Mouse (Mus musculus): ENCODE measurements around the gene Mex3d. TPM values are rescaled to one million over a fixed set of nuclear protein-coding genes. Genes with fewer than 3 reads are reported as not detected.

Gene Mex3d
- total and polyA plus RNA-seq, 2 experiments from 2014 or later = 2.9 to 20.0 TPM

DNA sequence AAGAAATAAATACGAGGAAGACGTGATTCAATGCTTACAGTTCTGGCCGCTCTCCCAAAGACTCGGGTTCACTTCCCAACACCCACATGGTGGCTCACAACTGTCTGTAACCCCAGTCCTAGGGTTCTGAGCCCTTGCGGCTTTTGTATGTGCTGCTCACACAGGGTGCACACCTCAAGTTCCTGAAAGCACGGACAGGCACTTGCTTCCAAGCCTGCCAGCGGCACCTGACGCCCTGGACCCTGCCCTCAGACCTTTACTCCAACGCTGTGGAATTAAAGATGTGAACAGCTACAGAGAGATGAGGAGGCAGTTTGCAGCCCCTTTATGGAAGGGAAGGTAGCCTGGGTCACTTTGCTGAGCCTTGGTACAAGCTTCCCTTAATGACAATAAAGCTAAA is 3.2 kb upstream of the Mex3d start:
- Histone ChIP-seq H3K4me1 (ENCODE audit: control insufficient read depth, insufficient read depth) (peaks cover 8% of the 10 kb centered on the region), H3K9me3 (replicated peaks; ENCODE audit: control insufficient read depth, low read length) (no peaks in the 10 kb centered on the region), H3K4me3 (ENCODE audit: low read depth, low read length) (no peak overlapping the region), H3K36me3 (replicated peaks; ENCODE audit: control insufficient read depth, insufficient read depth, low read length) (peaks cover 48% of the 10 kb centered on the region), H3K27ac (ENCODE audit: low read depth) (no peak overlapping the region), H3K9ac (replicated peaks; ENCODE audit: low read depth, low read length) (no peak overlapping the region), H3K27me3 (ENCODE audit: control insufficient read depth, insufficient read depth, low read length) (no peaks in the 10 kb centered on the region), H3K4me2 (ENCODE audit: low read depth, low read length) (no peak overlapping the region)
- ATAC-seq (ENCODE audit: insufficient read depth, low read depth) = no peak
- TF ChIP-seq CTCF (IDR thresholded peaks at IDR 0.05; ENCODE audit: low read depth) (no peak), EP300 (IDR thresholded peaks at IDR 0.05; ENCODE audit: low read depth) (no peak)
- DNase-seq (ENCODE audit: low spot score) = no peak
- 72% methylated on average over 9 of the region's 9 CpGs for WGBS

DNA sequence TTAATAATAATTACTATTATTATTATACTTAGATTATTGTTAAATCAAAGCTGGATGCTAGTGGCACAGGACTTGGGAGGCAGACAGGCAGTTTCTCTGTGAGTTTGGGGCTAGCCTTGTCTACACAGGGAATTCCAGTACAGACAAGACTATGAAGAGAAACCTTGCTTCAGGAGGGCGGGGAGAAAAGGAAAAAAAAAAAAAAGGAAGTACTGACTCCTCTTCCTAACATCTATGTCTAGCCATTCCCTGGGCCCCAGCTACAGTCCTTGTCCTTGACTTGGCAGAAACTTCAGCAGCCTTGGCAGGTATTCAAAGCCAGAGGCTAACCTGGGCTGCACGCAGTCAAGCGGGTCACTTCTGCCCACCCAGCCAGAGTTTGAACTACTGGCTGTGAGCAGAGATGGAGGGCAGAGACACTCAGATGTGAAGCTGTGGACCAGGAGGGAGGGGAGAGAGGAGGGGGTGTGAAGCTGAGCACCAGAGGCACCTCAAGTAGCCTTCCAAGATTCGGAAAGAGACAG is 1.8 kb upstream of the Mex3d start:
- 61% methylated on average over 4 of the region's 4 CpGs for WGBS
- Histone ChIP-seq H3K4me3 (ENCODE audit: low read depth, low read length) (no peak overlapping the region), H3K9ac (replicated peaks; ENCODE audit: low read depth, low read length) (no peak overlapping the region), H3K4me1 (ENCODE audit: control insufficient read depth, insufficient read depth) (peaks cover 22% of the 10 kb centered on the region), H3K27me3 (ENCODE audit: control insufficient read depth, insufficient read depth, low read length) (no peaks in the 10 kb centered on the region), H3K9me3 (replicated peaks; ENCODE audit: control insufficient read depth, low read length) (no peaks in the 10 kb centered on the region), H3K4me2 (ENCODE audit: low read depth, low read length) (no peak overlapping the region), H3K27ac (ENCODE audit: low read depth) (no peak overlapping the region), H3K36me3 (replicated peaks; ENCODE audit: control insufficient read depth, insufficient read depth, low read length) (peaks cover 35% of the 10 kb centered on the region)
- TF ChIP-seq EP300 (IDR thresholded peaks at IDR 0.05; ENCODE audit: low read depth) = no peak
- no peak for TF ChIP-seq CTCF (IDR thresholded peaks at IDR 0.05; ENCODE audit: low read depth)
- DNase-seq (ENCODE audit: low spot score) (no peak), ATAC-seq (ENCODE audit: insufficient read depth, low read depth) (no peak)

DNA sequence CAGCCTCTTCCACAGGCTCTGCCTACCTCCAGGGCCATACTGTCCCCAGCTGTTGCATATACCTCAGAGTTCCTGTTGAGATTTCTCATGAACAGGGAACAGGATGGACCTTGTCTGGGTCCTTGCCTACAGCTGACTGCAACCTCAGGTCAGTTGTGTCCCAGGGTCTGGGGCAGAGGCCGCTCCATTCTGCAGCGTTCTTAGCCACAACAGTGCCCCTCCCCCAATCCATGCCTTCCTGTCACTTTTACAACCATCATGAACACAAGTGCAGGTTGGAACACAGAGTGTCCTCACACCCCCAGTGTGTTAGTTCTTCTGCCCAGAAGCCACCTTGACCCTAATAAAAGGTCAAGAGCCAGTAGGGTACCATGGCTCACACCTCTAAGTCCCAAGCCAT is 1.3 kb upstream of the Mex3d start:
- H3K27ac ChIP-seq (ENCODE audit: low read depth) = no peak overlapping the region
- no peak overlapping the region for H3K4me2 ChIP-seq (ENCODE audit: low read depth, low read length)
- H3K9ac ChIP-seq (replicated peaks; ENCODE audit: low read depth, low read length) = no peak overlapping the region
- H3K36me3 ChIP-seq (replicated peaks; ENCODE audit: control insufficient read depth, insufficient read depth, low read length) = peaks cover 30% of the 10 kb centered on the region
- ATAC-seq (ENCODE audit: insufficient read depth, low read depth) (no peak), DNase-seq (ENCODE audit: low spot score) (no peak)
- WGBS = 37% methylated on average over 2 of the region's 2 CpGs
- no peaks in the 10 kb centered on the region for H3K27me3 ChIP-seq (ENCODE audit: control insufficient read depth, insufficient read depth, low read length)
- no peak for TF ChIP-seq CTCF (IDR thresholded peaks at IDR 0.05; ENCODE audit: low read depth)
- no peak for TF ChIP-seq EP300 (IDR thresholded peaks at IDR 0.05; ENCODE audit: low read depth)
- peaks cover 22% of the 10 kb centered on the region for H3K4me1 ChIP-seq (ENCODE audit: control insufficient read depth, insufficient read depth)
- no peak overlapping the region for H3K4me3 ChIP-seq (ENCODE audit: low read depth, low read length)
- H3K9me3 ChIP-seq (replicated peaks; ENCODE audit: control insufficient read depth, low read length) = no peaks in the 10 kb centered on the region

DNA sequence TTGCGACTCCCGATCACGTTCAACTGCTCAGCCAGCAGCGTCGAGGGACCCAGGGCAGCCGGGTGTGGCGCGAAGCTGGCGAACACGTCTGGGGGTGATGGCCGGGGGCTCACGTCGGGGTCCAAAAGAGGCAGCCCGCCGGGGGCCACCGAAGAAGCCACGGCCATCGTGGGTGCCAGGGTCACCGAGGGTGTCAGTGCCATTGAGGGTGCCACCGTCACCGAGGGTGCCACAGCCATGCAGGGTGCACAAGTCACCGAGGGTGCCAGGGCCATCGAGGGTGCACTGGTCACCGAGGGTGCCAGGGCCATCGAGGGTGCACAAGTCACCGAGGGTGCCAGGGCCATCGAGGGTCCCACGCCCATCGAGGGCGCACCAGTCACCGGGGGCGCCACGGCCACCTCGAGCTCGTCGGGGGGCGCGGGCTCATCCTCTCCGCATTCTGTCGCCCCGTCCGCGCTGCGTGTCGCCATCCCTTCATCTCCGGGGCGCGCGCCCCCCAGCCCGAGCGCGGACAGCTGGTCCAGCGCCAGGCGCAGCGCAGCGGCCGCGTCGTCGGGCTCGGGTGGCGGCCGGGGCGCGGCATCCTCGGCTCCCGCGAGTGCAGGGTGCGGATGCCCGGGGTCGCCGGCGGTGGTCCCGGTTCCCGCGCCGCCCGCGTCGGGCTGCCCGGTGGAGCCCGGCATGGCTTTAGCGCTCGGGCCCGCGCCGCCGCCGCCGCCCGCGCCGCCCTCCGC is 556 bp downstream of the Mex3d start:
- ATAC-seq (ENCODE audit: insufficient read depth, low read depth) (peak; percentile 21), DNase-seq (ENCODE audit: low spot score) (no peak)
- Histone ChIP-seq H3K27me3 (ENCODE audit: control insufficient read depth, insufficient read depth, low read length) (no peaks in the 10 kb centered on the region), H3K4me2 (ENCODE audit: low read depth, low read length) (peak overlapping the region; percentile 94), H3K27ac (ENCODE audit: low read depth) (peak overlapping the region; percentile 79), H3K36me3 (replicated peaks; ENCODE audit: control insufficient read depth, insufficient read depth, low read length) (peaks cover 24% of the 10 kb centered on the region), H3K4me3 (ENCODE audit: low read depth, low read length) (peak overlapping the region; percentile 65), H3K4me1 (ENCODE audit: control insufficient read depth, insufficient read depth) (peaks cover 22% of the 10 kb centered on the region), H3K9me3 (replicated peaks; ENCODE audit: control insufficient read depth, low read length) (no peaks in the 10 kb centered on the region), H3K9ac (replicated peaks; ENCODE audit: low read depth, low read length) (peak overlapping the region; percentile 90)
- WGBS = under 1% methylated on average over 47 of the region's 94 CpGs
- TF ChIP-seq CTCF (IDR thresholded peaks at IDR 0.05; ENCODE audit: low read depth) = no peak
- TF ChIP-seq EP300 (IDR thresholded peaks at IDR 0.05; ENCODE audit: low read depth) = no peak

DNA sequence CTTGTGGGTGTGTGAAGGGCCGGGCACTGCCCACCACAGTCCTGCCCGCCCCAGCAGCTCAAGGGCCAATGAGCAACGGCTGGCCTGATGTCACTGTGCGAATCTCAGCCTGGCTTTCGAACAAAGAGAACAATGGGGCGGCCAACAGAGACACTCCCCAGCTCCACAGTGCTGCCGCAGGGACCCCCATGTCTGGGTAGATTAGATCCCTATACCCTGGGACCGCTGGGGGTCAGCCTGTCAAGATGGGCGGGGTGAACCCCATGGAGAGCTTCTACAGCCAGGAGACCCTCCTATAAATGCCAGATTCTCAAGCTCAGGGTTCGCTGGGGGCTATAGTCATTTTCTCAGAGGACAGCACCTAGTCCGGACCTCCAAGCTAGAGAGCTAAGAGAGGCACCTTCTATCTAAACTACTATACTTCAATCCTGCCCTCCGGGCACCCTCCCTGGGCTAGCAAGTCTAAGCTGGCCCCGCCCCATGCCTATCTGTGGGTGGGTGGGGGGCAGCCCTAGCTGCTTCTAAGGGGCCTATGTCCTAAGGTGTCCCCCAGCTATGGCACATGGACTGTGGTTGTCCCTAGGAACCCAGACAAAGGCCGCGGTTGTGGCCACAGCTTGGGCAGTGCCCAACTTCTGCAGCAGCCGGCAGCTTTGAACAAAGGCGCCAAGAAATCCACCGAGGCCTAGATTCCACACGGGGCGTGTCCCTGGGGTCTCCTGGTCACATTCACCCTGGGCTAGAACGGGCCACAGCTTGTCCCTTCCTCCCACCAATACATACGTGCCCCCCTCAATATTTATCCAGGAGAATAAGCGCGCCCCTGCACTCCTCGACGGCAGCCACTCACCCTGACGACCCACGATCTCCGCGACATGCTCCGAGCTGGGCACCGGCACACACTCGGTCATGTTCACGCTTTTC is 1.4 kb downstream of the Mex3d start:
- ATAC-seq (ENCODE audit: insufficient read depth, low read depth) (peak; percentile 44), DNase-seq (ENCODE audit: low spot score) (peak; percentile 73)
- WGBS = 2% methylated on average over 34 of the region's 34 CpGs
- peak overlapping the region; percentile 90 for H3K9ac ChIP-seq (replicated peaks; ENCODE audit: low read depth, low read length)
- peak overlapping the region; percentile 94 for H3K4me2 ChIP-seq (ENCODE audit: low read depth, low read length)
- H3K4me3 ChIP-seq (ENCODE audit: low read depth, low read length) = peak overlapping the region; percentile 65
- no peaks in the 10 kb centered on the region for H3K27me3 ChIP-seq (ENCODE audit: control insufficient read depth, insufficient read depth, low read length)
- H3K4me1 ChIP-seq (ENCODE audit: control insufficient read depth, insufficient read depth) = peaks cover 22% of the 10 kb centered on the region
- peak overlapping the region; percentile 79 for H3K27ac ChIP-seq (ENCODE audit: low read depth)
- H3K36me3 ChIP-seq (replicated peaks; ENCODE audit: control insufficient read depth, insufficient read depth, low read length) = peaks cover 24% of the 10 kb centered on the region
- no peak for TF ChIP-seq EP300 (IDR thresholded peaks at IDR 0.05; ENCODE audit: low read depth)
- no peak for TF ChIP-seq CTCF (IDR thresholded peaks at IDR 0.05; ENCODE audit: low read depth)
- H3K9me3 ChIP-seq (replicated peaks; ENCODE audit: control insufficient read depth, low read length) = no peaks in the 10 kb centered on the region
